Mouse (Mus musculus) adrenal gland, postnatal 14 days (tissue): Measurements from ENCODE around the gene Dclk1. TPM values are rescaled to one million over a fixed set of nuclear protein-coding genes. Genes with fewer than 3 reads are reported as not detected.

Source experiments
- DNase-seq: peaks from one replicate; pipeline ENCODE4 v3.0.0; 2021; ENCODE audit warnings: mixed read lengths
- total RNA-seq: library from RNA; stranded (reverse); gene quantifications from 2 replicates; pipeline ENCODE4 v1.2.3, GENCODE M21; 2021

The Dclk1 gene
- total RNA-seq, 1 experiment from 2014 or later, result 5.0 TPM

GRCm38 (mm10) chr3:55540406-55541140 is 298.4 kb downstream of the Dclk1 start:
- DNase-seq, result no peak

GRCm38 (mm10) chr3:55541799-55542198 is 299.6 kb downstream of the Dclk1 start:
- DNase-seq, result no peak

GRCm38 (mm10) chr3:55542310-55542709 is 300.1 kb downstream of the Dclk1 start:
- DNase-seq, result peak; percentile 26

- DNase-seq, result no peak
Measured at GRCm38 (mm10) chr3:55542947-55543346, 300.8 kb downstream of the Dclk1 start.

- no peak for DNase-seq
Measured at GRCm38 (mm10) chr3:55543929-55544684, 301.9 kb downstream of the Dclk1 start.

- no peak for DNase-seq
Measured at GRCm38 (mm10) chr3:55545296-55545695, 303.1 kb downstream of the Dclk1 start.

GRCm38 (mm10) chr3:55545916-55546315 is 303.8 kb downstream of the Dclk1 start:
- no peak for DNase-seq

GRCm38 (mm10) chr3:55547106-55547505 is 304.9 kb downstream of the Dclk1 start:
- no peak for DNase-seq

- no peak for DNase-seq
Measured at GRCm38 (mm10) chr3:55549376-55549775, 307.2 kb downstream of the Dclk1 start.

- DNase-seq, result no peak
Measured at GRCm38 (mm10) chr3:55550962-55551361, 308.8 kb downstream of the Dclk1 start.

GRCm38 (mm10) chr3:55551912-55552311 is 309.7 kb downstream of the Dclk1 start:
- DNase-seq, result no peak

GRCm38 (mm10) chr3:55553031-55553430 is 310.9 kb downstream of the Dclk1 start:
- no peak for DNase-seq

GRCm38 (mm10) chr3:55555848-55556247 is 313.7 kb downstream of the Dclk1 start:
- DNase-seq, result no peak

- DNase-seq, result no peak
Measured at GRCm38 (mm10) chr3:55558570-55558969, 316.4 kb downstream of the Dclk1 start.

GRCm38 (mm10) chr3:55567476-55567875 is 325.3 kb downstream of the Dclk1 start:
- no peak for DNase-seq

GRCm38 (mm10) chr3:55569539-55569938 is 327.4 kb downstream of the Dclk1 start:
- no peak for DNase-seq

- DNase-seq, result no peak
Measured at GRCm38 (mm10) chr3:55571034-55571433, 328.9 kb downstream of the Dclk1 start.

GRCm38 (mm10) chr3:55571552-55572296 is 329.6 kb downstream of the Dclk1 start:
- peak; percentile 66 for DNase-seq

GRCm38 (mm10) chr3:55572297-55572681 is 330.1 kb downstream of the Dclk1 start:
- DNase-seq, result no peak

GRCm38 (mm10) chr3:55574003-55574402 is 331.8 kb downstream of the Dclk1 start:
- DNase-seq, result peak; percentile 29

- DNase-seq, result no peak
Measured at GRCm38 (mm10) chr3:55587434-55587971, 345.3 kb downstream of the Dclk1 start.
